Mouse (Mus musculus) kidney, embryonic 16.5 days (tissue): ENCODE results near the gene Sval2. TPM values are rescaled to one million over a fixed set of nuclear protein-coding genes. Genes with fewer than 3 reads are reported as not detected.

ENCODE experiments used
- ATAC-seq: fragments of 200-750 bp; cut with Nextera tagmentation; 2 replicates; pipeline ENCODE4 v1.8.0; 2017; ENCODE audit warnings: moderate TSS enrichment; ENCODE audit not compliant: low FRiP score, low TSS enrichment
- H3K27ac ChIP-seq: fragments of 300-500 bp; sonication (generic); 2 replicates; pipeline ENCODE4 v1.5.1; 2014; ENCODE audit warnings: low read length
- H3K27me3 ChIP-seq: fragments of 300-500 bp; sonication (generic); 2 replicates; pipeline ENCODE4 v1.6.1; 2014; ENCODE audit warnings: low read length, control low read depth, mixed read lengths; ENCODE audit not compliant: insufficient read depth
- H3K36me3 ChIP-seq: fragments of 300-500 bp; sonication (generic); 2 replicates; pipeline ENCODE4 v1.6.1; 2014; ENCODE audit warnings: low read length, control low read depth, mixed read lengths; ENCODE audit not compliant: insufficient read depth
- H3K4me1 ChIP-seq: fragments of 300-500 bp; sonication (generic); 2 replicates; pipeline ENCODE4 v1.6.1; 2014; ENCODE audit warnings: low read length, control low read depth, mixed read lengths; ENCODE audit not compliant: insufficient read depth
- H3K4me2 ChIP-seq: fragments of 300-500 bp; sonication (generic); replicated peaks from 2 replicates; pipeline ENCODE4 v1.6.1; 2014; ENCODE audit warnings: low read depth, low read length
- H3K4me3 ChIP-seq: fragments of 300-500 bp; sonication (generic); 2 replicates; pipeline ENCODE4 v1.5.1; 2014; ENCODE audit warnings: mild to moderate bottlenecking, low read length
- H3K9ac ChIP-seq: fragments of 300-500 bp; sonication (generic); replicated peaks from 2 replicates; pipeline ENCODE4 v1.6.1; 2014; ENCODE audit warnings: low read length
- H3K9me3 ChIP-seq: fragments of 300-500 bp; sonication (generic); 2 replicates; pipeline ENCODE4 v1.6.1; 2016; ENCODE audit warnings: low read length, control low read depth
- WGBS: fragments of 180-500 bp; shearing (Covaris S2); extraction: QIAGEN DNeasy Blood & Tissue Kit; methylation state at CpG from one replicate; pipeline ENCODE4 v1.1.7; 2014; 5-methylcytosine and 5-hydroxymethylcytosine counted together
- polyA plus RNA-seq: library from polyadenylated mRNA; unstranded; fragments of >200 nt; fragmentation: Nextera tagmentation; extraction: Ambion mirVana; gene quantifications from 2 replicates; pipeline ENCODE4 v1.2.1, GENCODE M21; 2015

The Sval2 gene
- polyA plus RNA-seq = not detected in 2 replicates

DNA sequence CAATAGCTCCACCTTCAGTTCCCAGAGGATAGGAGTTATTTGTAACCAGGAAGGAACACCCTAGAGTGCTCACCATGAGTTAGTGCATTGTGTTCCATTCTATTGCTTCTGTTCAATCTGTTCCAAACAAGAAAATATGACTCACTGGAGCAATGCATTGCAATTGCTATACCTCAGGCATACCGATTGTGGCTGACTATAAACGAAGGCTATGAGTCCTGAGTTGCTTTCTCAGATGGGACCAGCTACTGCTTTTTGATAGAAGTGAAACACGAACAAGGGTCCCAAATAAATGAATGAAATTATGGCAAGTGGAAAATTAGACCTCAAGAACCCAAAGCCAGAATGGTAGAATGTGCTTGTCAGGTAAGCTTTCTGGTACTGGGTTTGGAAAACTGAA lies at the start of gene Sval2:
TSS of gene Sval2 (plus strand) at position 301 of the 400 bp plus-strand sequence.
- no peaks in the 10 kb centered on the region for H3K4me1 ChIP-seq
- no peak within 1 kb of the TSS for H3K9ac ChIP-seq
- H3K4me2 ChIP-seq = no peak within 1 kb of the TSS
- WGBS = 86% methylated on average over 3 of the region's 3 CpGs
- no peaks in the 10 kb centered on the region for H3K9me3 ChIP-seq
- no peaks in the 10 kb centered on the region for H3K27me3 ChIP-seq
- ATAC-seq = no peak
- H3K27ac ChIP-seq = no peak within 1 kb of the TSS
- H3K4me3 ChIP-seq = no peak within 1 kb of the TSS
- no peaks in the 10 kb centered on the region for H3K36me3 ChIP-seq

GRCm38 (mm10) chr6:41824086-41824485 lies 28.7 kb upstream of the Sval2 start:
- H3K4me3 ChIP-seq = no peak overlapping the region
- no peak overlapping the region for H3K4me2 ChIP-seq
- H3K4me1 ChIP-seq = no peaks in the 10 kb centered on the region
- H3K9me3 ChIP-seq = no peaks in the 10 kb centered on the region
- H3K27me3 ChIP-seq = no peaks in the 10 kb centered on the region
- no peak overlapping the region for H3K27ac ChIP-seq
- H3K9ac ChIP-seq = no peak overlapping the region
- H3K36me3 ChIP-seq = no peaks in the 10 kb centered on the region
- ATAC-seq = no peak

- no peak overlapping the region for H3K4me3 ChIP-seq
- no peaks in the 10 kb centered on the region for H3K4me1 ChIP-seq
- no peaks in the 10 kb centered on the region for H3K27me3 ChIP-seq
- ATAC-seq = no peak
- no peaks in the 10 kb centered on the region for H3K36me3 ChIP-seq
- no peak overlapping the region for H3K4me2 ChIP-seq
- no peak overlapping the region for H3K27ac ChIP-seq
- no peaks in the 10 kb centered on the region for H3K9me3 ChIP-seq
- 89% methylated on average over 2 of the region's 2 CpGs for WGBS
- H3K9ac ChIP-seq = no peak overlapping the region
These were observed 23.3 kb upstream of the Sval2 start for GRCm38 (mm10) chr6:41829516-41829915.

- WGBS = 78% methylated on average over 2 of the region's 2 CpGs
- ATAC-seq = no peak
These were observed 5.6 kb upstream of the Sval2 start, which contains the start of gene Pip for GRCm38 (mm10) chr6:41847235-41847634. TSS of gene Pip (plus strand) at chr6:41847535.

GRCm38 (mm10) chr6:41864038-41864437 lies 11.2 kb downstream of the Sval2 start:
- Histone ChIP-seq H3K4me1 (no peaks in the 10 kb centered on the region), H3K4me3 (no peak overlapping the region), H3K36me3 (no peaks in the 10 kb centered on the region), H3K27ac (no peak overlapping the region), H3K9ac (no peak overlapping the region), H3K4me2 (no peak overlapping the region), H3K27me3 (no peaks in the 10 kb centered on the region), H3K9me3 (no peaks in the 10 kb centered on the region)
- no peak for ATAC-seq
- 80% methylated on average over 2 of the region's 2 CpGs for WGBS

More at GRCm38 (mm10) chr6:41847235-41847634, 5.6 kb upstream of the Sval2 start, which contains the start of gene Pip:
- Histone ChIP-seq H3K9ac (no peak within 1 kb of the TSS), H3K4me1 (no peaks in the 10 kb centered on the region), H3K4me2 (no peak within 1 kb of the TSS), H3K36me3 (no peaks in the 10 kb centered on the region), H3K9me3 (no peaks in the 10 kb centered on the region), H3K27ac (no peak within 1 kb of the TSS), H3K27me3 (no peaks in the 10 kb centered on the region), H3K4me3 (no peak within 1 kb of the TSS)

- no peaks in the 10 kb centered on the region for H3K4me1 ChIP-seq
- no peak overlapping the region for H3K4me3 ChIP-seq
- ATAC-seq = no peak
- H3K27ac ChIP-seq = no peak overlapping the region
- H3K4me2 ChIP-seq = no peak overlapping the region
- no peaks in the 10 kb centered on the region for H3K27me3 ChIP-seq
- H3K9me3 ChIP-seq = no peaks in the 10 kb centered on the region
- no peaks in the 10 kb centered on the region for H3K36me3 ChIP-seq
- H3K9ac ChIP-seq = no peak overlapping the region
- 86% methylated on average over 5 of the region's 5 CpGs for WGBS
These were observed 58.8 kb downstream of the Sval2 start for GRCm38 (mm10) chr6:41911625-41912024.

Other genes with a start within 250 kb of the Sval2 start
- 16.2 and 17.6 TPM in 2 replicates for gene Ephb6, start 247.5 kb upstream of the Sval2 start, polyA plus RNA-seq
- gene Trpv6, start 216.6 kb upstream of the Sval2 start, polyA plus RNA-seq = 7.1 and 7.3 TPM in 2 replicates
- 3.1 and 3.8 TPM in 2 replicates for gene Trpv5, start 172.2 kb upstream of the Sval2 start, polyA plus RNA-seq
- gene Llcfc1, start 168.6 kb upstream of the Sval2 start, polyA plus RNA-seq = 0.22 and 0.58 TPM in 2 replicates
- gene Kel, start 148.7 kb upstream of the Sval2 start, polyA plus RNA-seq = 2.3 and 3.8 TPM in 2 replicates
- gene Olfr459, start 77.8 kb upstream of the Sval2 start, polyA plus RNA-seq = not detected in 2 replicates
- gene Pip, start 5.5 kb upstream of the Sval2 start, polyA plus RNA-seq = not detected in 2 replicates
- not detected in 2 replicates for gene Sval1, start 98.6 kb downstream of the Sval2 start, polyA plus RNA-seq
- gene Sval3, start 115.2 kb downstream of the Sval2 start, polyA plus RNA-seq = not detected in 2 replicates
- not detected in 2 replicates for gene Sva, start 185.4 kb downstream of the Sval2 start, polyA plus RNA-seq